In the genomic region with DNA sequence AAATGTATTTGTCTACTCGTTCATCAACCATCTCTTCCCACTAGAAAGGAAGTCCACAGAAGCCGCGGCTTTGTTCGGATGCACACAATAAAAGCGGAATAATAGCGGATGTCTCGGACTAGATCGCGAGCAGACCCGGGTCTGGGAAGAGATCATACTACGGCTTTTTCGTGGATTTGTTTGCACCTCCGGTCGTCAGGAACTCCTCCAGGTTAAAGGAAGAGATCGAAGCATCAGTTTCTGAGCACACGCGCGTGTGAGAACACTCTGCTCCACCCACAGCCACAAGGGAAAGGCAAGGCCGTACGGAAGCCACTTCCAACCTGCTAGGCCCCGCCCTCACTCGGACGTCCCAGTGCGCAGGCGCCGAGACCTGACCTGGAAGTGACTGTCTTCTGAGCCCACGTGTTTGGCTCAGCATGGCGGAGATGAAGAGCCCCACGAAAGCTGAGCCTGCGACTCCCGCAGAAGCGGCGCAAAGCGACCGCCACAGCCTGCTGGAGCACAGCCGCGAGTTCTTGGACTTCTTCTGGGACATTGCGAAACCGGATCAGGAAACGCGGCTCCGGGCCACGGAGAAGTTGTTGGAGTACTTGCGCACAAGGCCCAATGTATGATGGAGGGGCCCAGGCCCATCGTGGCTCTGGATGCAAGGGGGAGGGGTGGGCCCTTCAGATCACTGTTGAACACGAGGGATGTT, we compare ENCODE assay signal across 8 mouse cellular contexts. TPM values are rescaled to one million over a fixed set of nuclear protein-coding genes. Genes with fewer than 3 reads are reported as not detected.
DNase-seq lines count a peak whose midpoint lies in the region; ATAC-seq and TF ChIP-seq lines count a peak whose summit lies in the region.

A gene (plus strand): TSS at position 391 of the 700 bp plus-strand sequence.

- peak; percentile 93 to 95 for ATAC-seq in hematopoietic stem cell, adult 5-6 weeks (replicated peaks in 1 of 2; ENCODE audit: insufficient read depth in 1 of 2, low FRiP score in 2 of 2, low TSS enrichment in 1 of 2, low read depth in 1 of 2, poor library complexity in 2 of 2, severe bottlenecking in 2 of 2)
- ATAC-seq in lung, embryonic 16.5 days (ENCODE audit: low read depth): peak; percentile 96

- peak within 1 kb of the TSS; percentile 93 for H3K27ac ChIP-seq in MEL (ENCODE audit: control insufficient read depth, low read depth, low read length)
- peak within 1 kb of the TSS; percentile 30; the same call in 1 of the 2 replicates for H3K27ac ChIP-seq in cerebellum, adult 2 months (ENCODE audit: insufficient read depth, low read length)
- H3K27ac ChIP-seq in lung, embryonic 16.5 days (ENCODE audit: low read length): peak within 1 kb of the TSS; percentile 94

- TF ChIP-seq CTCF in MEL (IDR thresholded peaks at IDR 0.05 in 2 of 3, conservative IDR thresholded peaks at IDR 0.05 in 1 of 3; ENCODE audit: control insufficient read depth in 1 of 3, insufficient read depth in 1 of 3, low read depth in 2 of 3, low read length in 3 of 3, poor library complexity in 1 of 3, severe bottlenecking in 1 of 3): no peak
- no peak for TF ChIP-seq CTCF in cerebellum, adult 2 months (IDR thresholded peaks at IDR 0.05; ENCODE audit: borderline replicate concordance, insufficient read depth, low read depth, low read length)

- peak within 1 kb of the TSS; percentile 95 for H3K9ac ChIP-seq in MEL (ENCODE audit: control insufficient read depth, low read depth, low read length, poor library complexity, severe bottlenecking)
- peak within 1 kb of the TSS; percentile 92 for H3K9ac ChIP-seq in lung, embryonic 16.5 days (ENCODE audit: low read length)

- H3K9me3 ChIP-seq in MEL (replicated peaks; ENCODE audit: insufficient read depth, low read length): no peaks in the 10 kb centered on the region
- H3K9me3 ChIP-seq in lung, embryonic 16.5 days (ENCODE audit: control insufficient read depth, low read length): no peaks in the 10 kb centered on the region

- H3K36me3 ChIP-seq in MEL (ENCODE audit: control insufficient read depth in 1 of 2, insufficient read depth in 2 of 2, low read length in 2 of 2): peaks cover 16 to 28% of the 10 kb centered on the region in 2 experiments
- H3K36me3 ChIP-seq in lung, embryonic 16.5 days (ENCODE audit: control insufficient read depth, insufficient read depth, low read length): peaks cover 37% of the 10 kb centered on the region

- H3K4me2 ChIP-seq in lung, embryonic 16.5 days (ENCODE audit: low read depth, low read length): peak within 1 kb of the TSS; percentile 98

- no peaks in the 10 kb centered on the region for H3K27me3 ChIP-seq in MEL (ENCODE audit: control insufficient read depth in 1 of 2, insufficient read depth in 2 of 2, low read length in 2 of 2)
- no peaks in the 10 kb centered on the region for H3K27me3 ChIP-seq in cerebellum, adult 2 months (ENCODE audit: control insufficient read depth, insufficient read depth, low read length)
- H3K27me3 ChIP-seq in lung, embryonic 16.5 days (ENCODE audit: control insufficient read depth, insufficient read depth, low read depth, low read length): no peaks in the 10 kb centered on the region

- TF ChIP-seq EP300 in MEL (IDR thresholded peaks at IDR 0.05; ENCODE audit: low read depth in 1 of 2, low read length in 2 of 2): peak in 1 of 2 experiments; percentile 33; a peak in 2 of 4 replicates

- peaks cover 0 to 15% of the 10 kb centered on the region in 2 experiments; a peak in 3 of 4 replicates for H3K4me1 ChIP-seq in MEL (ENCODE audit: control insufficient read depth in 1 of 2, insufficient read depth in 2 of 2, low read length in 2 of 2)
- no peaks in the 10 kb centered on the region for H3K4me1 ChIP-seq in cerebellum, adult 2 months (ENCODE audit: control insufficient read depth, insufficient read depth, low read length)
- peaks cover 13% of the 10 kb centered on the region for H3K4me1 ChIP-seq in lung, embryonic 16.5 days (replicated peaks; ENCODE audit: control insufficient read depth, insufficient read depth, low read length)

- under 1% methylated on average over 46 of the region's 46 CpGs for WGBS in cerebellum, adult 2 months
- under 1% methylated on average over 46 of the region's 46 CpGs for WGBS in lung, embryonic 16.5 days

- DNase-seq in MEL (ENCODE audit: low read depth, low spot score): peak; percentile 99
- peak; percentile 98 to 99 for DNase-seq in cerebellum, adult 2 months
- peak; percentile 95 for DNase-seq in forelimb bud, embryonic 11.5 days (ENCODE audit: low read depth, low spot score)
- peak; percentile 97 for DNase-seq in layer of hippocampus, adult 9-10 months (ENCODE audit: low spot score)
- peak; percentile 98 for DNase-seq in ovary, postnatal 10 days (ENCODE audit: low spot score)
- DNase-seq in thymus, postnatal 10 days (ENCODE audit: low spot score in 2 of 2): peak; percentile 96 to 98

- peaks cover 40% of the 10 kb centered on the region for H3K79me2 ChIP-seq in MEL (ENCODE audit: control insufficient read depth, insufficient read depth, low read length, poor library complexity)

- TF ChIP-seq POLR2A in MEL (IDR thresholded peaks at IDR 0.05; ENCODE audit: control insufficient read depth in 1 of 2, insufficient read depth in 1 of 2, low read depth in 1 of 2, low read length in 2 of 2, poor library complexity in 1 of 2): peak; percentile 65 to 92; a peak in 3 of 4 replicates
- peak; percentile 98 for TF ChIP-seq POLR2A in cerebellum, adult 2 months (IDR thresholded peaks at IDR 0.05; ENCODE audit: borderline replicate concordance, insufficient read depth, low read length)

- H3K4me3 ChIP-seq in MEL (ENCODE audit: control insufficient read depth in 1 of 2, insufficient read depth in 1 of 2, low read depth in 2 of 2, low read length in 2 of 2): peak within 1 kb of the TSS; percentile 96 to 99
- peak within 1 kb of the TSS; percentile 85 for H3K4me3 ChIP-seq in cerebellum, adult 2 months (replicated peaks; ENCODE audit: insufficient read depth, low read depth, low read length)
- H3K4me3 ChIP-seq in lung, embryonic 16.5 days (ENCODE audit: low read length): peak within 1 kb of the TSS; percentile 97

- TF ChIP-seq RAD21 in MEL (IDR thresholded peaks at IDR 0.05; ENCODE audit: low read depth, low read length): no peak

TF ChIP-seq in MEL, 35 proteins besides CTCF, POLR2A, EP300 and RAD21 (continues in another document):
- TF ChIP-seq ELF1 (IDR thresholded peaks at IDR 0.05; ENCODE audit: low read depth, low read length): peak; percentile 78
- no peak for TF ChIP-seq CHD2 (IDR thresholded peaks at IDR 0.05; ENCODE audit: low read length)
- 0 out of 2 replicates have a peak, but pooled peaks have one; percentile 1 for TF ChIP-seq ETS1 (IDR thresholded peaks at IDR 0.05; ENCODE audit: low read depth, low read length)
- TF ChIP-seq CHD1 (IDR thresholded peaks at IDR 0.05; ENCODE audit: low read depth, low read length): no peak
- TF ChIP-seq NELFE (IDR thresholded peaks at IDR 0.05; ENCODE audit: low read depth, low read length): peak; percentile 97
- no peak for TF ChIP-seq GABPA (IDR thresholded peaks at IDR 0.05; ENCODE audit: low read depth, low read length)
- no peak for TF ChIP-seq SMC3 (IDR thresholded peaks at IDR 0.05; ENCODE audit: low read depth, low read length)
- TF ChIP-seq USF2 (IDR thresholded peaks at IDR 0.05; ENCODE audit: borderline replicate concordance in 1 of 2, insufficient read depth in 1 of 2, low read depth in 1 of 2, low read length in 2 of 2): peak in 1 of 2 experiments; percentile 57; a peak in 1 of 4 replicates
- peak; percentile 91 for TF ChIP-seq NRF1 (IDR thresholded peaks at IDR 0.05; ENCODE audit: insufficient read depth, low read depth, low read length, poor library complexity, severe bottlenecking)
- peak; percentile 73 for TF ChIP-seq KAT2A (conservative IDR thresholded peaks at IDR 0.05; ENCODE audit: low read depth, low read length)
- TF ChIP-seq UBTF (IDR thresholded peaks at IDR 0.05; ENCODE audit: borderline replicate concordance, insufficient read depth, low read depth, low read length): no peak
- peak; percentile 99 for TF ChIP-seq SIN3A (IDR thresholded peaks at IDR 0.05; ENCODE audit: low read length)
- peak; percentile 93 for TF ChIP-seq USF1 (IDR thresholded peaks at IDR 0.05; ENCODE audit: low read depth, low read length)
- no peak for TF ChIP-seq POLR2AphosphoS5 (IDR thresholded peaks at IDR 0.05; ENCODE audit: borderline replicate concordance, low read depth, low read length)
- no peak for TF ChIP-seq BHLHE40 (IDR thresholded peaks at IDR 0.05; ENCODE audit: borderline replicate concordance, low read depth, low read length)
- TF ChIP-seq ZMIZ1 (IDR thresholded peaks at IDR 0.05; ENCODE audit: low read depth, low read length): peak; percentile 89
- no peak; the same call in none of the 2 replicates for TF ChIP-seq MAZ (IDR thresholded peaks at IDR 0.05; ENCODE audit: low read depth, low read length)
- no peak for TF ChIP-seq ZNF384 (IDR thresholded peaks at IDR 0.05; ENCODE audit: low read depth, low read length)
- TF ChIP-seq MYC (IDR thresholded peaks at IDR 0.05; ENCODE audit: low read depth, low read length): peak; percentile 100
- no peak for TF ChIP-seq ZC3H11A (IDR thresholded peaks at IDR 0.05; ENCODE audit: low read depth, low read length)
- no peak for TF ChIP-seq GATA1 (IDR thresholded peaks at IDR 0.05; ENCODE audit: low read depth, low read length)
- TF ChIP-seq MAX (IDR thresholded peaks at IDR 0.05; ENCODE audit: low read length): peak; percentile 99
- TF ChIP-seq JUND (IDR thresholded peaks at IDR 0.05; ENCODE audit: low read depth, low read length): 0 out of 2 replicates have a peak, but pooled peaks have one; percentile 8
- peak; percentile 83 for TF ChIP-seq TCF12 (IDR thresholded peaks at IDR 0.05; ENCODE audit: low read depth, low read length)
- no peak for TF ChIP-seq E2F4 (IDR thresholded peaks at IDR 0.05; ENCODE audit: borderline replicate concordance, low read depth, low read length)
- no peak for TF ChIP-seq TAL1 (IDR thresholded peaks at IDR 0.05; ENCODE audit: low read length)
- peak; percentile 100 for TF ChIP-seq MXI1 (IDR thresholded peaks at IDR 0.05; ENCODE audit: low read depth, low read length)
- TF ChIP-seq MAFK (IDR thresholded peaks at IDR 0.05; ENCODE audit: borderline replicate concordance, low read depth, low read length): no peak
- 0 out of 2 replicates have a peak, but pooled peaks have one; percentile 31 for TF ChIP-seq MEF2A (IDR thresholded peaks at IDR 0.05; ENCODE audit: extremely low read depth, insufficient replicate concordance, low read depth, low read length, poor library complexity, severe bottlenecking)

RNA-seq across cellular contexts. Expression of the gene that starts here (rescaled TPM):
- total RNA-seq in MEL (2012; rRNA removed): 328 and 344 TPM in 2 replicates
- 1,000 to 10,000 TPM in 1 of 2 experiments, 100 to 1,000 TPM in 1; 602 to 3,394 TPM for polyA plus RNA-seq in MEL (2012; ENCODE audit: insufficient read depth in 1 of 2, insufficient read length in 2 of 2, low read depth in 1 of 2, low replicate concordance in 2 of 2, missing spikeins in 1 of 2)
- 52.5 and 61.3 TPM in 2 replicates for polyA plus RNA-seq in cerebellum, adult 2 months (2012; rRNA removed)
- 145 and 148 TPM in 2 replicates for total RNA-seq in hematopoietic stem cell, adult 5-6 weeks (2017)
- polyA plus RNA-seq in lung, embryonic 16.5 days (2015; fragmentation: Nextera tagmentation; extraction: Ambion mirVana): 106 and 126 TPM in 2 replicates

Comparison
In these comparisons a context has a peak if more than half of its experiments do, and no peak if none do; other contexts are left out.
1. Peak in every context shown above with its lines: DNase-seq, ATAC-seq, H3K4me3 ChIP-seq and H3K27ac ChIP-seq.
2. H3K27ac ChIP-seq: peak in every context shown above with its lines; median percentile 94 in lung, embryonic 16.5 days; 93 in MEL; 30 in cerebellum, adult 2 months.